Mouse (Mus musculus) liver, embryonic 12.5 days (tissue): ENCODE results near the gene Grb10. TPM values are rescaled to one million over a fixed set of nuclear protein-coding genes. Genes with fewer than 3 reads are reported as not detected.

Experiments
- ATAC-seq: fragments of 200-750 bp; cut with Nextera tagmentation; 2 replicates; pipeline ENCODE4 v1.8.0; 2017; ENCODE audit warnings: moderate number of reproducible peaks, mild to moderate bottlenecking, moderate library complexity
- H3K27ac ChIP-seq: fragments of 300-500 bp; sonication (generic); 2 replicates; pipeline ENCODE4 v1.5.1; 2016; ENCODE audit warnings: mild to moderate bottlenecking
- H3K27me3 ChIP-seq: fragments of 300-500 bp; sonication (generic); replicated peaks from 2 replicates; pipeline ENCODE4 v1.6.1; 2016; ENCODE audit warnings: mild to moderate bottlenecking, moderate library complexity
- H3K36me3 ChIP-seq: fragments of 300-500 bp; sonication (generic); 2 replicates; pipeline ENCODE4 v1.6.1; 2016; ENCODE audit warnings: mild to moderate bottlenecking, moderate library complexity
- H3K4me1 ChIP-seq: fragments of 300-500 bp; sonication (generic); 2 replicates; pipeline ENCODE4 v1.6.1; 2016
- H3K4me2 ChIP-seq: fragments of 300-500 bp; sonication (generic); 2 replicates; pipeline ENCODE4 v1.6.1; 2016; ENCODE audit warnings: mild to moderate bottlenecking, moderate library complexity
- H3K4me3 ChIP-seq: fragments of 300-500 bp; sonication (generic); 2 replicates; pipeline ENCODE4 v1.5.1; 2016; ENCODE audit warnings: mild to moderate bottlenecking, moderate library complexity
- H3K9ac ChIP-seq: fragments of 300-500 bp; sonication (generic); 2 replicates; pipeline ENCODE4 v1.6.1; 2016; ENCODE audit warnings: mild to moderate bottlenecking, moderate library complexity
- H3K9me3 ChIP-seq: fragments of 300-500 bp; sonication (generic); replicated peaks from 2 replicates; pipeline ENCODE4 v1.6.1; 2016; ENCODE audit warnings: mild to moderate bottlenecking, moderate library complexity
- WGBS: fragments of 180-500 bp; shearing (Covaris S2); methylation state at CpG from one replicate; pipeline ENCODE4 v1.1.7; 2016; ENCODE audit not compliant: insufficient replicate concordance; 5-methylcytosine and 5-hydroxymethylcytosine counted together
- polyA plus RNA-seq: library from polyadenylated mRNA; unstranded; fragments of >200 nt; fragmentation: Nextera tagmentation; extraction: Ambion mirVana; gene quantifications from 2 replicates; pipeline ENCODE4 v1.2.1, GENCODE M21; 2016

Grb10 gene
- polyA plus RNA-seq, 1 experiment from 2014 or later: 206 TPM

- peaks cover 48% of the 10 kb centered on the region for H3K36me3 ChIP-seq
Measured at GRCm38 (mm10) chr11:12025756-12026593, 12.5 kb downstream of the Grb10 start.

GRCm38 (mm10) chr11:12025392-12025755 is 13.1 kb downstream of the Grb10 start:
- H3K9ac ChIP-seq: no peak overlapping the region
- ATAC-seq: peak; percentile 35
- peaks cover 4% of the 10 kb centered on the region; the same call in 1 of the 2 replicates for H3K4me1 ChIP-seq
- H3K36me3 ChIP-seq: peaks cover 48% of the 10 kb centered on the region
- 56% methylated on average over 32 of the region's 32 CpGs for whole genome bisulfite sequencing
- no peak overlapping the region for H3K27ac ChIP-seq
- peaks cover 15% of the 10 kb centered on the region for H3K9me3 ChIP-seq
- H3K4me3 ChIP-seq: no peak overlapping the region
- H3K4me2 ChIP-seq: peak overlapping the region; percentile 47; the same call in 1 of the 2 replicates
- peaks cover 82% of the 10 kb centered on the region for H3K27me3 ChIP-seq

More at GRCm38 (mm10) chr11:12025756-12026593, 12.5 kb downstream of the Grb10 start:
- ATAC-seq: peak; percentile 75
- Histone ChIP-seq H3K4me3 (peak overlapping the region; percentile 13; the same call in 1 of the 2 replicates), H3K27me3 (peaks cover 85% of the 10 kb centered on the region), H3K4me2 (peak overlapping the region; percentile 47), H3K9ac (no peak overlapping the region), H3K27ac (no peak overlapping the region), H3K9me3 (peaks cover 15% of the 10 kb centered on the region), H3K4me1 (peaks cover 4% of the 10 kb centered on the region; the same call in 1 of the 2 replicates)
- 54% methylated on average over 108 of the region's 108 CpGs for WGBS

- H3K27me3 ChIP-seq: peaks cover 81% of the 10 kb centered on the region
Measured at GRCm38 (mm10) chr11:12023051-12023450, 15.4 kb downstream of the Grb10 start.

GRCm38 (mm10) chr11:12019651-12020050 is 18.8 kb downstream of the Grb10 start:
- WGBS: 71% methylated on average over 1 of the region's 1 CpGs

More at GRCm38 (mm10) chr11:12023051-12023450, 15.4 kb downstream of the Grb10 start:
- ATAC-seq: no peak
- Histone ChIP-seq H3K9me3 (peaks cover 15% of the 10 kb centered on the region), H3K9ac (no peak overlapping the region), H3K27ac (no peak overlapping the region), H3K4me3 (no peak overlapping the region), H3K4me2 (no peak overlapping the region), H3K4me1 (peaks cover 4% of the 10 kb centered on the region; the same call in 1 of the 2 replicates), H3K36me3 (peaks cover 43% of the 10 kb centered on the region)
- 38% methylated on average over 3 of the region's 3 CpGs for whole genome bisulfite sequencing

GRCm38 (mm10) chr11:12018604-12019003 is 19.9 kb downstream of the Grb10 start:
- H3K4me2 ChIP-seq: no peak overlapping the region
- peaks cover 42% of the 10 kb centered on the region for H3K27me3 ChIP-seq
- ATAC-seq: no peak
- H3K4me1 ChIP-seq: no peaks in the 10 kb centered on the region
- peaks cover 19% of the 10 kb centered on the region for H3K36me3 ChIP-seq
- H3K9ac ChIP-seq: no peak overlapping the region
- WGBS: 73% methylated on average over 4 of the region's 4 CpGs
- H3K4me3 ChIP-seq: no peak overlapping the region
- H3K27ac ChIP-seq: no peak overlapping the region
- no peaks in the 10 kb centered on the region for H3K9me3 ChIP-seq

More at GRCm38 (mm10) chr11:12019651-12020050, 18.8 kb downstream of the Grb10 start:
- Histone ChIP-seq H3K4me2 (no peak overlapping the region), H3K27me3 (peaks cover 53% of the 10 kb centered on the region), H3K9me3 (no peaks in the 10 kb centered on the region), H3K4me3 (no peak overlapping the region), H3K4me1 (no peaks in the 10 kb centered on the region), H3K27ac (no peak overlapping the region), H3K9ac (no peak overlapping the region), H3K36me3 (peaks cover 19% of the 10 kb centered on the region)
- ATAC-seq: no peak

- 28% methylated on average over 3 of the region's 3 CpGs for WGBS
- Histone ChIP-seq H3K4me2 (no peak overlapping the region), H3K9me3 (peaks cover 8% of the 10 kb centered on the region), H3K27ac (no peak overlapping the region), H3K9ac (no peak overlapping the region), H3K4me3 (no peak overlapping the region), H3K36me3 (peaks cover 28% of the 10 kb centered on the region), H3K27me3 (no peaks in the 10 kb centered on the region), H3K4me1 (peaks cover 16% of the 10 kb centered on the region)
- ATAC-seq: peak; percentile 82
Measured at GRCm38 (mm10) chr11:12010084-12010483, 28.4 kb downstream of the Grb10 start.

- H3K9ac ChIP-seq: no peak overlapping the region
- peaks cover 2% of the 10 kb centered on the region; the same call in 1 of the 2 replicates for H3K36me3 ChIP-seq
- H3K4me2 ChIP-seq: no peak overlapping the region
- no peaks in the 10 kb centered on the region for H3K9me3 ChIP-seq
- no peak overlapping the region for H3K27ac ChIP-seq
- H3K4me3 ChIP-seq: no peak overlapping the region
- 74% methylated on average over 4 of the region's 4 CpGs for WGBS
- H3K4me1 ChIP-seq: 0 out of 2 replicates have a peak, but pooled peaks cover 3% of the 10 kb centered on the region
- no peak for ATAC-seq
- H3K27me3 ChIP-seq: no peaks in the 10 kb centered on the region
Measured at GRCm38 (mm10) chr11:12000293-12000910, 38.1 kb downstream of the Grb10 start.

- H3K9ac ChIP-seq: no peak overlapping the region
- peaks cover 2% of the 10 kb centered on the region; the same call in 1 of the 2 replicates for H3K36me3 ChIP-seq
- H3K4me1 ChIP-seq: no peaks in the 10 kb centered on the region
- no peaks in the 10 kb centered on the region for H3K9me3 ChIP-seq
- no peak overlapping the region for H3K4me3 ChIP-seq
- no peak overlapping the region for H3K4me2 ChIP-seq
- H3K27ac ChIP-seq: no peak overlapping the region
- no peaks in the 10 kb centered on the region for H3K27me3 ChIP-seq
- 71% methylated on average over 3 of the region's 3 CpGs for WGBS
- no peak for ATAC-seq
Measured at GRCm38 (mm10) chr11:11998881-11999280, 39.6 kb downstream of the Grb10 start.

- no peak overlapping the region for H3K4me3 ChIP-seq
- no peak overlapping the region for H3K4me2 ChIP-seq
- H3K9me3 ChIP-seq: no peaks in the 10 kb centered on the region
- ATAC-seq: no peak
- no peak overlapping the region for H3K27ac ChIP-seq
- WGBS: 75% methylated on average over 1 of the region's 1 CpGs
- no peaks in the 10 kb centered on the region for H3K27me3 ChIP-seq
- H3K36me3 ChIP-seq: peaks cover 2% of the 10 kb centered on the region; the same call in 1 of the 2 replicates
- no peak overlapping the region for H3K9ac ChIP-seq
- H3K4me1 ChIP-seq: no peaks in the 10 kb centered on the region
Measured at GRCm38 (mm10) chr11:11997045-11997444, 41.4 kb downstream of the Grb10 start.

- no peak for ATAC-seq
- H3K4me2 ChIP-seq: no peak overlapping the region
Measured at GRCm38 (mm10) chr11:11995371-11995770, 43.1 kb downstream of the Grb10 start.

GRCm38 (mm10) chr11:11993807-11994206 is 44.7 kb downstream of the Grb10 start:
- Histone ChIP-seq H3K9me3 (no peaks in the 10 kb centered on the region), H3K27ac (no peak overlapping the region), H3K9ac (no peak overlapping the region), H3K4me2 (no peak overlapping the region), H3K4me1 (peaks cover 7% of the 10 kb centered on the region), H3K4me3 (no peak overlapping the region), H3K36me3 (peaks cover 2% of the 10 kb centered on the region; the same call in 1 of the 2 replicates), H3K27me3 (no peaks in the 10 kb centered on the region)
- WGBS: 64% methylated on average over 5 of the region's 5 CpGs
- no peak for ATAC-seq

More at GRCm38 (mm10) chr11:11995371-11995770, 43.1 kb downstream of the Grb10 start:
- H3K4me3 ChIP-seq: no peak overlapping the region
- no peaks in the 10 kb centered on the region for H3K27me3 ChIP-seq
- 74% methylated on average over 1 of the region's 1 CpGs for WGBS
- peaks cover 7% of the 10 kb centered on the region for H3K4me1 ChIP-seq
- peaks cover 2% of the 10 kb centered on the region; the same call in 1 of the 2 replicates for H3K36me3 ChIP-seq
- H3K27ac ChIP-seq: no peak overlapping the region
- no peak overlapping the region for H3K9ac ChIP-seq
- H3K9me3 ChIP-seq: no peaks in the 10 kb centered on the region

- no peaks in the 10 kb centered on the region for H3K9me3 ChIP-seq
- H3K9ac ChIP-seq: no peak overlapping the region
- no peak for ATAC-seq
- WGBS: 65% methylated on average over 2 of the region's 2 CpGs
- no peak overlapping the region for H3K27ac ChIP-seq
- H3K4me3 ChIP-seq: no peak overlapping the region
- H3K27me3 ChIP-seq: no peaks in the 10 kb centered on the region
- no peak overlapping the region for H3K4me2 ChIP-seq
- peaks cover 7% of the 10 kb centered on the region for H3K4me1 ChIP-seq
- peaks cover 2% of the 10 kb centered on the region; the same call in 1 of the 2 replicates for H3K36me3 ChIP-seq
Measured at GRCm38 (mm10) chr11:11993183-11993582, 45.3 kb downstream of the Grb10 start.
